Mouse (Mus musculus): ENCODE results near the gene Plekha8. TPM values are rescaled to one million over a fixed set of nuclear protein-coding genes. Genes with fewer than 3 reads are reported as not detected.

The Plekha8 gene
- total RNA-seq, 2 experiments from 2014 or later = 11.5 to 13.4 TPM

DNA sequence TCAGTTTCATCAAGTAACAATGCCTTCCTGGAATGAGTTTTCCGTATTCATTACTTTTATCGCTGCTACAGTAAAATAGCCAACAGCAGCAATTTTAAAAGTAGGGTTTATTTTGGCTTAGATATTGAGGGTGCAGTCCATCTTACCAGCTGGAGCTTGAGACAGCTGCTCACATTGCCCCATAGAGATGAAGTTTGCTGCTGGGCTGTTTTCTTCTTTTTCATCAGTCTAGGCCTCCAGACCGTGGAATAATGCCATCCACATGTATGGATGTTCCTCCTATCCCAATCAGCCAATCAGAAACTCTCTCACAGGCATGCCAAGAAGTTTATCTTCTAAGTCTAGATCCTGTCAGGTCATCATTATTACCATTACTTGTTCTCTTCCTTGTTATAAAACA, 45.0 kb downstream of the Plekha8 start:
- DNase-seq (ENCODE audit: low spot score in 2 of 2) = no peak

DNA sequence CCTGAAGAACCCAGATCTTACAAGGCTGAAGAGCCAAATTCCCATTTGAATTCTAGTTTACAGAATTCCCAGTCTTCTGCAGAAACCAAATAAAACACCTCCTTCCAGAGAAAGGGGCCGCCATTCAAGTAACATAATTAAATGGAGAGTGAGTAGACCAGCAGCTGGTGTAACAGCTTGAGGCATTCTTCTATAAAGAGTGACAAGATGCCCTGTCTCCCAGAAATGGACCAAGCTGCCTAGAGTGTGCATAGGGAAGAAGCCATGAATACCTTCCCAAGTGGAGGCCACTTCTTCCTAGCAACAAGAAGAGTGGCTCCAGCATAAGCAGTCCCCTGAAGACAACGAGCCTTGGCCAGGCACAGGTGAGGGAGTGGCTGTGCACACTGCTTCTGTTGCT, 47.0 kb downstream of the Plekha8 start:
- DNase-seq (ENCODE audit: low spot score in 2 of 2) = no peak

DNA sequence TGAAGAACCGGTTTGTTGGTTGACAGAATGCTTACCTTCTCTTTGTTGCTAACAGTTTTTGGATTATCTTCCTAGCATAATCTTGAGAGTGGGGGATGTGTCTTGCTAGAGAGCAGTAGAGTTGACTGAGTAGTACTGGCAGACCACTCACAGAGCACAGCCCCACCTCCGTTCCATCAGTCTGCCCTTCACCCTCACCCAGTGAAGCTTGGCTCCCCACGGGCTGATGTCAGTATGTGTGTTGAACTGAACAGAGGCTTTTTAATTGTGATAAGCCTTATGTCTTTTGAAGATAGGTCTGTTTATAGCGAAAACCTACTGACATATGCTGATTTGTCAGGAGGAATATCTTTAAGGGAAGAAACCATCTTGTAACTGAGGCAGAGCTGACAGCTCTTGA, 48.3 kb downstream of the Plekha8 start:
- DNase-seq (ENCODE audit: low spot score in 2 of 2) = no peak

DNA sequence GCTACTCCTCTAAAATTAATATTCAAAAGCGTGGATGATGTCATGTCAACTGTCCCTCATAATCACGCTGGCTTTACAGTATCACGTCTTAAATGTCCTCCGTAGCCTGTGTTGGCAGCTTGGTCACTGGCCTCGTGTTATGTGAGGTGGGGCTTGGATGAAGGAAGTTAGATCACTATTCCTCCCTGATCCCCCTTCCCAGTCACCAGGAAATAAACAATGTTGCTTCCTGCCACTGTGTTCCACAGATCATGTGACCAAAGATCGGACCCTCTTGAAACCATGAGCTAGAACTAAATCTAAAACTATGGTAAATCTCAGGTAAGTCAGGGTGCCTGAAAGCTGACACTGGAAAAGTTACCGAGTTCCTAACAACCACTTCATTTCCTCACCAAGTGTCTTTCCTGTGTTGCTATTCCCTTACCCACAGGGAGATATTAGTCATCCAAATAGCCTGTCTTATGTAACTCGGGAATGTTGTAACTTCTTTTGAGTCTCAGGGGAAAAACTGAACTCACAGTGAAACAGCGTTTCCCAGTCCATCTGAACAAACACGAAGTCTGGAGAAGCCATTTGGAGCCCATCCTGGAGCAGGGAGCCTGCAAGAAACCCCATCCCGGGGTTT, 60.7 kb downstream of the Plekha8 start:
- no peak for DNase-seq (ENCODE audit: low spot score in 2 of 2)

DNA sequence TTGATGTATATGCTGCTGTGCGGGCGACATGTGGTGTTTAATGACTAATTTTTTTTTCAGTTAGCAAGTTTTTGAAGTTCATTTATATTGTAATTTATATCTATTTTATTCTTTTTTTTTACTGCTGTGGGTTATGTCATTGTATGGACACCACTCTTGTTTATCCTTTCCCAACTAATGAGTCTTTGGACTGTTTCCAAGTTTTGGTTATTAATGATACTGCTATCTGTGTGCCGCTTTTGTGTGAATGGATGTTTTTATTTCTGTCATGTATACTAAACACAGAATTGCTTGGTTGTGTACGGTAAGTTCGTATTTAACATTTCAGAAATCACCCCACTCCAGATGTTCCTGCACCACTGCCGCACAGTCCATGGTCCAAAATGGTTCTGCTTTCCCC, 63.0 kb downstream of the Plekha8 start:
- DNase-seq (ENCODE audit: low spot score in 2 of 2) = no peak

DNA sequence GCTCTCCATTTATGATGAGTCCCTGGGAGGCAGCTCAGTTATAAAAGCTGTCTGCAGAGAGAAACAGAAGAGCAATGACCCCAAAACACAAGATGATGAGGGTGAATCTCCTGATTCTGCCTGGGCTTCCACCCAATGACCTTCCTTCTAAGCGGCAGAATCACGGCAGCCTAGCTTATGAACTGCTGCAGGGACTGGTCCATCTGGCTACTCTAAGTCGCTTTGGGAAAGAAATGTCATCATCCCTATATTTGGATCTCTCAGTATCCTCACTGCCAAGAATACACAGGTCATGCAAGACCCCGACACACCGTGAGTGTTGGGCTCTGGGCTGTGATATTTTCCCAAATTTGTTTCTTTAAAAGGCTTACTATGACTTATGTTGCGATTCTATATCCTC, 75.0 kb downstream of the Plekha8 start:
- no peak for DNase-seq (ENCODE audit: low spot score in 2 of 2)

DNA sequence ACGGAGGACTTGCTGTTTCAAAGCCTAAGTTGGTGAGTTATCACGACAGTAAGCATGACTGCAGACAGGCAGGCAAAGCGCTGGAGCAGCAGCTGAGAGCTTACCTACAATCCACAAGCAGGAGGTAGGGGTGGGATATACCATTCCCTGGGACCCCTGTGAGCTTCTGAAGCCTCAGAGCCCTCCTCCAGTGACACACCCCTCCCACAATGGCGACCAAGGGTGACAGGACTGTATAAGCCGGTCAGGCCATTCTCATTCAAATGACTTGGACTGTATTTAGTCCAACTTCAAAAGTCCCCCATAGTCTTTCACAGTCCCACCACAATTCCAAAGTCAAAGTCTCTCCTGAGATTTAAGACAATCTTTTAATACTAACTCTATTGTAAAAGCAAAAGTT, 78.0 kb downstream of the Plekha8 start:
- DNase-seq (ENCODE audit: low spot score in 2 of 2) = no peak

DNA sequence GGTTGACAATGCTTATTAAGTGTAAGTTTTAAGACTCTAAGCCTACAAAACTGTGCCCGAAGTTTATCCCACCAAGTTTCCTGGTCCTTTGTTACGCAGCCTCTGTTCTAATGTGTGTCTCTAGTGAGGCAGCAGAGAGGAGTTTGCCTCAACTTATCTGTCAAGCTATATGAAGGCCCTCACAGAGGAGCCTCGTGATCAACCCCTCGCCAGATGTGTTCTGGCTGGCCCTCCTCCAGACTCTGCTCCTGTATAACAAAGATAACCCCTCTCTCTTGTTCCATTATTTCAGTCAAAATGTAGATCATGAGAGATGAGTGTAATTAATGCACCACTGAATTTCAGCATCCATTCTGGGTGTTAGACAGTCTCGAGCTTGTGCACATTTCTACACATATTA, 84.8 kb downstream of the Plekha8 start:
- DNase-seq (ENCODE audit: low spot score in 2 of 2) = no peak

DNA sequence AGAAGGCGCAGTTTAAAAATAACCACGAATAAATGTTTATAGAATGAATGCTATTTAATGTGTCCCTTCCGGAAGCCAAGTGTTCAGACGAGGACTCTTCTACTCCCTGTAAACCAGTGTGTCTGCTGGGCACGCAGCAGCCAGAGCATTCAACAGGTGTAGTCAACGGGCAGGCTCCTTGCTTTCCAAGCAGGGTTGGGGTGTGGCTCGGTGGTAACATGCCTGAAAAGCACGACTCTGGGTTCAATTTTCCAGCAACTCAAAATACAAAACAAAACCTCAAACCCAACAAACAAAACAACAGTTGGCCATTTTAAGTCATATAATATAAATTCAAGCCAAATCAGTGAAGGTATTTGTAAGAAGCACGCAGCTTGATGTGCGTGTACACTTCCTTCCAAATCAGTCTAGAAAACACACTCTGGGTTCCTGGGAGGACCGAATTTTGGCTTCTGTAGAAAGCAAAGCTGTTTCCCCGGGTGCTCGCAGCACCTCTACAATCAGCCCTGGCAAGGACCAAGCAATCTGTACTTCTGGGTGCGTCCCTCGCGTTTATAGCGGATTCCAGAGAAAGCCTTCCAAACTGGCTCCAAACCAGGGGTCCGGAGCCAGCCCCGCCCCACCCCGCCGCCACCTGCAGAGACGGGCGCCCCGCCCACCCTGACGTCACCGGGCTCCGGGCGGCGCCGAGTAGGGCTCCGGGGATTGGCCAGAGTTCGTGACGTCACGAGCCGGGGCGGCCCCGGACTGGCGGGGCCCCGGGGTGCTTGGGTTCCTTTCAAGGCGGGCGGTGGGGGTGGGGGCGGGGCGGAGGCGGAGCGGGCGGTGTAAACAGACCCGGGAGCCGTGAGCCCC, 86.2 kb downstream of the Plekha8 start, which contains the start of gene Mturn:
Mturn (plus strand) TSS at position 734 of the 855 bp plus-strand sequence.
- peak; percentile 98 for DNase-seq (ENCODE audit: low spot score in 2 of 2)

DNA sequence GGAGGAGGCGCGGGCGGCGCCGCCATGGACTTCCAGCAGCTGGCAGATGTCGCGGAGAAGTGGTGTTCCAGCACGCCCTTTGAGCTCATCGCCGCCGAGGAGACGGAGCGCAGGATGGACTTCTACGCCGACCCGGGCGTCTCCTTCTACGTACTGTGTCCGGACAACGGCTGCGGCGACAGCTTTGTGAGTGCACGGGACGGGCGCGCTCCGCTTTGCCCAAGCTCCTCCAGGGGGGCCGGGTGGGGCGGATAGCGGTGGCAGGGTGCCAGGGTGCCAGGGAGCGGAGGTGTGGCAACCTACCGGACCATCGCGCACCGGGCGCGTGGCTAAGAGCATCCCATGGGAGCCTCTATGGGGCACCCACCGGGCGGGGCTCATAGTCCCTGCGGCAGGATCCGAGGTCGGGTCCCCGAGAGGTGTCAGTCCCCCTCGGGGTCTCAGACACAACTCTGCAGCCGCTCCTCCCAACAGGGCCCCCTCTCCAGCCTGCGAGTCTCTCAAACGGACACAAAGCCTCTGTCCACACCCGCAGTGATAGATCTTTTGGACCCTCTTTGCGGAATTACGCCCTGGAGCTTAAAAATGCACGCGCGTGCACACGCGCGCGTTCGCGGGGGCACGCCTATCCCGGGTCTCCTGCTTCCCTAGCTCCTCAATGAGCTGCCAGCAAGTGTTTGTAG, 87.0 kb downstream of the Plekha8 start:
- DNase-seq (ENCODE audit: low spot score in 2 of 2) = peak in 1 of 2 experiments; percentile 49

DNA sequence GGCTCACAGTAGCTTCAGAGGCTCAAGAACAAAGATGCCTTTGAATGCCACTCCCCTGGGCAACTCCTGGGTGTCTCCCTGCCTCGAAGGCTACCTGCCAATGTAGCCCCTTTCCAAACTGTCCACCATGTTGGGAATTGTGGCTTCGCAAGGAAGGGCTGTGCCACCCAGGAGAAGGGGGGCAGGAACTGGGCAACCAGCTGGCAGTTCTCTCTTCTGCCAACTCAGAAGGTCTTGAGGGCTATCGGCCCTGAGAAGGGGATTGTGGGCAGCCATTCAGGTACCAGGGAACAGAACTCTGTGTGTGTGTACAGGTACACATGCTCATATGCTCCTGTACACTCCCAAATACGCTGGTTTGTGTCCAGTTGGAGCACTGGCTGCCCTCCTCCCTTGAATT, 89.2 kb downstream of the Plekha8 start:
- DNase-seq (ENCODE audit: low spot score in 2 of 2) = no peak

DNA sequence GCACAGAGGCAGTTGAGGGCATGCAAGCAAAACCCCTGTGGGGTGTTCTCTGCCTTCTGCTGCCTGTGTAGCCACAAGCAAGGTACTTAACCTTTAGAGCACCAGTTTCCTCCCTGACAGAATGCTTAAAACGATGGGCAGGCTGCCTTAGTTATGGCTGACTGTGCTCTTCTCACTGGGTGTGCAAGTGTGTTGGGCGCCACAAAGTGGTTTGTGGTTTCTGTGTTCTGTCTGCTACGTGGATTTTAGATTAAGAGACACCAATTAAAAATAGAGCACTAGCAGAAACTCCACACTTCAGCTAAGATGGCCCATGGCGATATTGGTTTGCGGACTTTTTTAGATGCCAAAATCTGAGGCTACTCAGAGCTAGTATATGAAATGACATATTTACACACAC, 90.2 kb downstream of the Plekha8 start:
- DNase-seq (ENCODE audit: low spot score in 2 of 2) = no peak

DNA sequence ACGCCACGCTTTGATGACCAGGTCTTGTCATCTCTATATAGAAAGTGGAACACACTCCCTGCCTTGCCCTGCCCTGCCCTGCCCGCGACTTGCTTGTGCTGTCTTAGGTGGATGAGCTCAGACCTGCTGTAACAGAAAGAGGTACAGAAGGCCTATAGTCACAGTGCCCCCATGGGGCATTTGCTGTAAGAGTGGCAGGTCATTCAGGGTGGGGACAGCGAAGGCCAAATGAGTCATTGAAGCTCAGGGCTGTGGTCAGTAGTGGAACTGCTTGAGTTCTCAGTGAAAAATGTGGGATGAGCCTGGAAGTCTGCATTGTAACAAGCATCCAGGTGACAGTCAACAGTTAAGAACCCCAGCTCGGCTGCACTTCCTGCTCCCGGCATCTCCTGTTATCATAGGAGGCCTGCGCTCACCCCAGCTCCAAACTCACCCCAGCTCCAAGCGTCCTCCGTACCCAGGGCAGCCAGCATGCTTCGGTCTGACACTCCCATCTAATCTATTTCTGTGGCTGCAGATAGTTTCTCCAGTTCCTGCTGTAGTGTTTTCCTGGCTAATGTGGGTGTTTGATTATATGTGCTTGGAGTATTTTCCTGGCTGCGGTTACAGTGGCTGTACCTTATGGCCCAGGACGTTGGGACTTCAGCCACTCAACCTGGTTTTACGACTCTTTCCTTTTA, 90.9 kb downstream of the Plekha8 start:
- no peak for DNase-seq (ENCODE audit: low spot score in 2 of 2)

DNA sequence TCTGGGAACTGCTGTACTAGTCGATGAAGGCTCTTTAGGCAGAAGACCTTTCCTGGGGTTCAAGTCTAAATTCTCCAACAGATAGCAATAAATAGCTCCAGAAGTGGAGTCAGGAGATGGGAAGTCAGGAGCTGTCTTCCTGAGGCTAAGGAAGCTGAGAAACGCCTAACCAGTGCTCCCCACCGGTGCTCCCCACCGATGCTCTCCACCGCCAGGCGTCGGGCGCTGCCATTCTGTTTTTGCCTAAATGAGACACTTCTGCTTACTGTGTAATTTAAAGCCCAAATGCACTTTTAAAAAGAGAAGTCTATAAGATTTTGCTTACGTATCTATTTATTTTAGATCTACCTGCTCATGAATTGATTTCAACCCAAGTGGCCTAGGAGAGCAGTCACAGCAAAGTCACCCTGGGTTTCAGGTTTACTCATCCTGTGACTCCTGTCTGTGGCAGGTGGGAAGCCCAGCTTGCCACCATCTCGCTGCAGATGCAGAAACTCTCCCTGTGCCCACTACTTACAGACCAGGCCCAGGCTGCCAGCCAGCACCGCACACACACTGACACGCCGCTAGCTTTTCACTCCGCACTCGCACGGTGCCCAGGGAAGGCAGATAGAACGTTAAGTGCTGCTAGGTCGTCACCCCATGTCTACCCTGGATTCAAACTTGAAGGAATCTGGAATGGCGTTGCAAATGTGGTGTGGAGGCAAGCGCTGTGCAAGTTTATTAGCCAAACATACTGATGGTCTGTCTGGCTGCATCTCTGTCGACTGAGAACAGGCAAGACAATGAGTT, 92.2 kb downstream of the Plekha8 start:
- no peak for DNase-seq (ENCODE audit: low spot score in 2 of 2)

DNA sequence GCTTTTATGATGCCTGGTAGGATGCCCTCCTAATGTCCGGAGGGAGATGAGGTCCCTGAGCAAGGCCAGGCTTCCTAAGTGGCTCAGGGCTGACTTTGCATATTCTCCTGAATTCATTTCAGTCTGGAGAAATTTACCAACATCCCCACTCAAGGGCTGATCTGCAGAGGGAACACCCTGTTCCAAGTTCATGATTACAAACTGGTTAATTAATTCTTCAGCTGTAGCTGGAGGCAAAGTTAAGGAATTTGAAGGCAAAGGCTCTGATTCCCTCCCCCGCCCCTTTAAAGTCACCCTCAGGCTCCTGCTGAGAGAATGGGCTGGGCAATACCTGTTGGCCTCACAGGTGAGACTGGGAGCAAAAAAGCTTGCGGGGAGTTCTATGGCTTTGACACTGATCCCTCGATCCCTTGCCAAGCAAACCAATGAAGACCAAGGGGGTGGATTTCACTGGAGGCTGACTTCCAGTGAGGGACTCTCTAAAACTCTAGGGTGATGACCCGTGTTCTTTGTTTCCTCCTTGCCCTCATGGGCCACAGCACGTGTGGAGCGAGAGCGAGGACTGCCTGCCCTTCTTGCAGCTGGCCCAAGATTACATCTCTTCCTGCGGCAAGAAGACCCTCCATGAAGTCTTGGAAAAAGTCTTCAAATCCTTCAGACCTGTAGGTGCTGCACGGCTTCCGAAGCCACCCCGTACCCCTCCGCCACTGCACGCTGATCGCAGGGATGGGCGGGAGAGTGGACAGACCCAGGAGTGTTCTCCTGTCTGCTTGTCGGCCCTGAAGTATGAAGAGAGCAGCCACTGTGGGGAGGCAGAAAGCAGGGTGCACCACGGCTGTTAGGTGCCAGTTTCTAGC, 93.8 kb downstream of the Plekha8 start:
- DNase-seq (ENCODE audit: low spot score in 2 of 2) = no peak

DNA sequence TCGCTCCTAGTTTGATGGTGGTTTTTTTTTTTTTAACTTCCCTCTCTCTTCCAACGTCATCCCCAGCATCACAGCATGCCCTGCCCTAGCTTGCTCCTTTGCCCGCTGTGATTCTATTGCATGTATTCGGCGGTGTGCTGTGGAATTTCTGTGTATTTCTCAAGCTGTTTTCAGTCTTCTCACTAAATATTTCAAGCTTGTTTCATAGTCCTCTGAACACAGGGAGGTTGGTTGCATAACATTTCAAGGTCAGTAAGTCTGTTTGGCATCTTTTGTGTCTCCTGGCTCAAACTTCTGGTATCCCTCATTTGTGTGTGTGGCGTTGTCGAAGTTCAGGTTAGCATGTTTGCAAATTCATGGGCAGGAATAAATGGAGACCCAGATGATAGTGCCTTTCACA, 94.8 kb downstream of the Plekha8 start:
- DNase-seq (ENCODE audit: low spot score in 2 of 2) = no peak

DNA sequence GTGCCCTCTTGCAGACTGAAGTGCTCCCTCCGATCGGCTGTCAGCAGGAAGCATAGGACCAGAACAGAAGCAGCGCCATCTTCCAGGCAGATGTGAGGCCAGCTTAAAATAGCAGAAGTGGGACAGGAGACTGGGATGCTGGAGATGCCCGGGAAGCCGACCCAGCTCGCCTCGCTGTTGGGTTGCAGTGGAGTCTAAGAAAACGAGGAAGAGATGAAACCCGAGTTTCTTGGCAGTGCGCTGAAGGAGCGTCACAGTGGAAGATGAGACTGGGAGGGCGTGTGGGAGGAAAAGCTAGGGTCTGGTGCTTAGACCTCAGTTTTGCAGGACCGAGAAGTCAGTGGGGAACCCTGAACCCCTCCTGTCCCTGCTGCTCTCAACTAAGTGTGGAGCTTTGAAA, 95.9 kb downstream of the Plekha8 start:
- DNase-seq (ENCODE audit: low spot score in 2 of 2) = no peak

DNA sequence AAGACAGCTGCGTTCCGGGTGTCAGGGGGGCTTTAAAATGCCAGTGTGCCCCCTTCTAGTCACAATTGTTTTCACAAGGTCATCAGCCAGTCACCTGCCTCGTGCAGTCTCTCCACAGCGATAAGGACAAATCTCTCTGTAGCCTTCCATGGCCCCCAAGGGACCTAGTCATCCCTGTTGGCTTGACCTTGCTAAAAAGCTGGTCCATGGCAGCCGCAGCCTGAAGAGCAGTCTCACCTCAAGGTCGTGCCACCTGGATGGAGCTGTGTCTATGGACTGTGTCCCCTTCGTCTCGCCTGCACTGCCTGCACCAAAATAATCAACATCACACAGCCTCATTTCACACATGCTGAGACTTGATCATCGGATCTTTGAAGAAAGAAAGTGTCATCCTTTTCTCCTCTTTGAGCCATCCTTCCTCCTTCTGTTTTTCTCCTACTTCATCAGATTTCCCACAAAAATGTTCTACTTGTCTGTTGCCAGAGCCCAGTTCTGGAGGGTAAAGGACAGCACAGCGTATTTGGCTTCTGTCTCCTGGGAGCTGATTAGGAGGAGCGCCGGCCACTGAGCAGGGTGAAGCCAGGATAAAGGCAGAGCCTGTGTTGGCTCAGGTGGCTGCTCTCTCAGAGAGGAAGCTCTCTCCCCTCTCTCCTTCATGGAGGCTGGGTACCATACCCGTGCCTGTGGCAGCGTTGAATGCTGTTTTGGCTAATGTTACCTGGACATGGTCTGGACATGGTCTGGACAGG, 96.6 kb downstream of the Plekha8 start:
- DNase-seq (ENCODE audit: low spot score in 2 of 2) = no peak

DNA sequence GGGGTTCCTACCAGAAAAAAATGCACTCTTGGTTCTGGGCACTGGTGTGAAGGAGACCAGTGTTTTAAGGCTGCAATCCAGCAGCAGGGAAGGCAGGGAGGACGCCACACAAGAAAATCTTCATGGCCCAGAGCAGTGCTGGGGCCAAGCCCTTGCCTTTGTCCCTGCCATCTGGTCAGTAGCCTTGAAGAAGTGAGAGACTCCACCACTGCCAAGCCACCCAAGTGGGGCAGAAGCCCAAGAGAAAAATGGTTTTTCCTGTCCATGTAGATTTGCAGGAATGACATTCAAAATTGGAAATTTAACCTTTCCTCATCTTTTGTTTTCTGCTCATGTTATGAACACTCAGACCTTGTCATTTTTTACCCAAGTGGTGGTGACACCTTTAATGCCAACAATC, 97.3 kb downstream of the Plekha8 start:
- DNase-seq (ENCODE audit: low spot score in 2 of 2) = no peak

Data from layer of hippocampus, postnatal 14 days (tissue).